Mouse (Mus musculus) intestine, embryonic 16.5 days (tissue): ENCODE results near the gene Ppp1r12b. TPM values are rescaled to one million over a fixed set of nuclear protein-coding genes. Genes with fewer than 3 reads are reported as not detected.

Experiments used
- ATAC-seq: fragments of 200-750 bp; cut with Nextera tagmentation; 2 replicates; pipeline ENCODE4 v1.8.0; 2017; ENCODE audit warnings: moderate TSS enrichment, moderate library complexity
- H3K27ac ChIP-seq: fragments of 300-500 bp; sonication (generic); 2 replicates; pipeline ENCODE4 v1.5.1; 2014; ENCODE audit warnings: mild to moderate bottlenecking, low read length
- H3K27me3 ChIP-seq: fragments of 300-500 bp; sonication (generic); replicated peaks from 2 replicates; pipeline ENCODE4 v1.6.1; 2014; ENCODE audit warnings: low read length, control low read depth, mixed read lengths; ENCODE audit not compliant: control insufficient read depth, insufficient read depth
- H3K36me3 ChIP-seq: fragments of 300-500 bp; sonication (generic); 2 replicates; pipeline ENCODE4 v1.6.1; 2014; ENCODE audit warnings: low read length, control low read depth; ENCODE audit not compliant: control insufficient read depth, insufficient read depth
- H3K4me1 ChIP-seq: fragments of 300-500 bp; sonication (generic); 2 replicates; pipeline ENCODE4 v1.6.1; 2014; ENCODE audit warnings: low read length, control low read depth, mixed read lengths; ENCODE audit not compliant: control insufficient read depth, insufficient read depth
- H3K4me2 ChIP-seq: fragments of 300-500 bp; sonication (generic); 2 replicates; pipeline ENCODE4 v1.6.1; 2014; ENCODE audit warnings: low read depth, low read length, control low read depth
- H3K4me3 ChIP-seq: fragments of 300-500 bp; sonication (generic); 2 replicates; pipeline ENCODE4 v1.5.1; 2014; ENCODE audit warnings: mild to moderate bottlenecking, low read length
- H3K9ac ChIP-seq: fragments of 300-500 bp; sonication (generic); 2 replicates; pipeline ENCODE4 v1.6.1; 2014; ENCODE audit warnings: low read depth, low read length
- H3K9me3 ChIP-seq: fragments of 300-500 bp; sonication (generic); 2 replicates; pipeline ENCODE4 v1.6.1; 2016; ENCODE audit warnings: low read length, control low read depth; ENCODE audit not compliant: control insufficient read depth
- WGBS: fragments of 180-500 bp; shearing (Covaris S2); extraction: QIAGEN DNeasy Blood & Tissue Kit; methylation state at CpG from one replicate; pipeline ENCODE4 v1.1.7; 2014; 5-methylcytosine and 5-hydroxymethylcytosine counted together
- polyA plus RNA-seq: library from polyadenylated mRNA; unstranded; fragments of >200 nt; fragmentation: Nextera tagmentation; extraction: Ambion mirVana; gene quantifications from 2 replicates; pipeline ENCODE4 v1.2.1, GENCODE M21; 2015

Ppp1r12b gene
- polyA plus RNA-seq, 1 experiment from 2014 or later: 13.9 TPM

DNA sequence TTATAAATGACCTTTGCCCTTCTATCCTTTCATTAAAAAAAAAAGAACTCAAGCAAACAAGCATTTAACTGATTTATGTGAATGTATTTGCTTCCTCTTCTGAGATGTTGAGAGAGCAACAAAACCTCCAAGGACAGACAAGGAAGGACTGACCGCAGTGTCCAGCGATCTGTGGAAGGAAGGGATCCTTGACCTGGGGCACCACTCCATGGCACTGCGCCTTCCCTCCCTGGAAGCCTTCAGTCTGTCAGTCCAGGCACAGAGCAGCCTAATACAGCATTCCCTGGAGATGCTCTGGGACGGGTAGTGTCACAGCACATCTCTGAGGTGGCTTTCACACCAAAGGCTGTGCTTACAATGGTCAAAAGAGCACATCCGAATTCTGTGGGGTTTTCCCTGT lies 172.9 kb downstream of the Ppp1r12b start:
- Histone ChIP-seq H3K9me3 (no peaks in the 10 kb centered on the region), H3K4me1 (peaks cover 10% of the 10 kb centered on the region; the same call in 1 of the 2 replicates), H3K36me3 (no peaks in the 10 kb centered on the region), H3K9ac (no peak overlapping the region), H3K27ac (no peak overlapping the region), H3K27me3 (no peaks in the 10 kb centered on the region), H3K4me3 (no peak overlapping the region), H3K4me2 (no peak overlapping the region)
- ATAC-seq: no peak
- 80% methylated on average over 5 of the region's 5 CpGs for WGBS

DNA sequence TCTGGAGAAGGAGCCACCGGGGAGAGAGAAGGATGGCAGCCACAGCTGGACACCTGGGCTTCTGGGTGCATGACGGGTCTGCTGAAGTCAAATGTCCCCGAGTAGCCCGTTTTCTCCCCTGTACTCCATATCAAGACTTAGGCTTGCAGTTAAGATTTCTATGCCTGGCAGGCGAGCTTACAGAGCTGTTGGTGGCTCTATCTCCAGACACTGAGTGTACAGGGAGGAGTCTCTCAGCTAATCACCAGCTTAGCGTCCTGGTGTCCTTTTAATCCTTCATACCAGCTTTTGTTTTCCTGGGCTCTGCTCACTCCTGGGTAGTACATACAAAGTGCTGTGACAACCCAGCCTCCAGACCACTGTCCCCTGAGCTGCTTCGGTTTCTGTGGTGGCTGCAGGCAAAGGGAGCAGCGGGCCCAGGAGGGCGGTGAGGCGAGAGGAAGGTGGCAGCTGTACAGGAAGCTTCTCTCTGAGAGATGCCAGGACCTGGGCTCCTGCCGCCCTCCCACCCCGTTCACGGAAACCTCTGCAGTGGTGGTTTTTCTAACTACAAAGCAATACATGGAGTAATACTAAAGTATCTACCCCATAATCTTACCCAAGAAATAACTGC lies 177.7 kb downstream of the Ppp1r12b start:
- WGBS: 73% methylated on average over 13 of the region's 13 CpGs
- Histone ChIP-seq H3K9ac (no peak overlapping the region), H3K27me3 (no peaks in the 10 kb centered on the region)

GRCm38 (mm10) chr1:134777201-134777885 lies 178.4 kb downstream of the Ppp1r12b start:
- Histone ChIP-seq H3K36me3 (peaks cover 4% of the 10 kb centered on the region; the same call in 1 of the 2 replicates), H3K4me2 (no peak overlapping the region), H3K9me3 (no peaks in the 10 kb centered on the region), H3K27ac (no peak overlapping the region), H3K27me3 (no peaks in the 10 kb centered on the region), H3K4me1 (peaks cover 28% of the 10 kb centered on the region), H3K4me3 (no peak overlapping the region), H3K9ac (no peak overlapping the region)
- no peak for ATAC-seq
- WGBS: 72% methylated on average over 12 of the region's 12 CpGs

More for the DNA sequence above, 177.7 kb downstream of the Ppp1r12b start:
- Histone ChIP-seq H3K36me3 (peaks cover 4% of the 10 kb centered on the region; the same call in 1 of the 2 replicates), H3K9me3 (no peaks in the 10 kb centered on the region), H3K4me1 (peaks cover 22% of the 10 kb centered on the region), H3K4me3 (no peak overlapping the region), H3K27ac (peak overlapping the region; percentile 31), H3K4me2 (no peak overlapping the region)
- ATAC-seq: no peak

DNA sequence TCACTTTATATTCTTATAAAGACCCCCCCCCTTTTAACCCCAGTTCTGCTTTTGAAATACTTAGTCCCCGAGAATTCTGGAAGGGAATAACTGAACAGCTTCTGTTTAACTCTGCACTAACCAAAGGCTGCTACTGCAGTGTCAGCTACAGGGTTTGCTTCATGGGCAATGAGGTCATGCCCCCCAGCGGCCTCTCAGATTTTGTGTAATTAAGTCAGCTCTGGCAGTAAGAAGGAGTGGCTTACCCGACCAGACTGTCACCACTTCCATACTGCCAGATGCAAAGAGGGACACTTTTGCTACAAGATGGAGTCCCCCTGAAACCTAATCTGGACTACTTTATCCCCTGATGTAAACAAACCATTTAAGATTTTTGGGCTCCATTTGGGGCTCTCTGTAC lies 180.1 kb downstream of the Ppp1r12b start:
- WGBS: 37% methylated on average over 3 of the region's 3 CpGs
- Histone ChIP-seq H3K4me3 (no peak overlapping the region), H3K27ac (peak overlapping the region; percentile 17), H3K9me3 (no peaks in the 10 kb centered on the region), H3K4me2 (no peak overlapping the region), H3K9ac (0 out of 2 replicates have a peak overlapping the region, but pooled peaks have one; percentile 1), H3K27me3 (no peaks in the 10 kb centered on the region), H3K36me3 (peaks cover 6% of the 10 kb centered on the region), H3K4me1 (peaks cover 38% of the 10 kb centered on the region)
- ATAC-seq: no peak

DNA sequence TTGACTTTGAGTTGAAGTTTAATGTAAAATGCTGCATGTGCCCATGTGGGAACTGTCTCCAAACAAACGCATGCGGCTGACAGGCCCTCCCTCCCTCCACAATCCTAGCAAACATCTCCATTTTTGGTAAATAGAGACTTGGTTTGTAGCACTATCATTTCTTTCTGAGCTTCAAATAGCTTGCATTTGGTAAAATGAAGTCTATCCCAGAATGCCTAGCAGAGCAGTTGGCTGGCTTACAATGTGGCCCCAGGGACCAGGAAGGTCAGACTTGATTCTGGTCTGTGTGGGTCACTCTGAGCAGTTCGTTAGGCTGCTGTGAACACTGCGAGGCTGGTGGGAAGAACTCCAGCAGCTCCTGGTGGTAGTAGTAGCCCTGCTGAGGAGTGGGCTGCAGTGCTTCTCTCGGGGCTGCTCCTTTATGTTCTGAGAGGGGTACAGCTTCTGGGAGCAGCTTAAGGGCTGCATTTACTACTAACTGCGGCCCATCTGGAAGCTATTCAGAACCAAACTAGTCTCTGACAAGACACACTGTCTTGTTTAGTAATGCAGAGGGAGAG lies 180.9 kb downstream of the Ppp1r12b start:
- no peaks in the 10 kb centered on the region for H3K27me3 ChIP-seq
- H3K4me3 ChIP-seq: no peak overlapping the region
- peaks cover 38% of the 10 kb centered on the region for H3K4me1 ChIP-seq
- H3K4me2 ChIP-seq: no peak overlapping the region
- 39% methylated on average over 6 of the region's 6 CpGs for WGBS
- H3K9me3 ChIP-seq: no peaks in the 10 kb centered on the region
- ATAC-seq: 0 out of 2 replicates have a peak, but pooled peaks have one; percentile 23
- peaks cover 6% of the 10 kb centered on the region for H3K36me3 ChIP-seq
- H3K27ac ChIP-seq: peak overlapping the region; percentile 89
- H3K9ac ChIP-seq: peak overlapping the region; percentile 46; the same call in 1 of the 2 replicates

GRCm38 (mm10) chr1:134774247-134774646 lies 181.5 kb downstream of the Ppp1r12b start:
- no peaks in the 10 kb centered on the region for H3K27me3 ChIP-seq
- ATAC-seq: no peak
- peak overlapping the region; percentile 89 for H3K27ac ChIP-seq
- no peaks in the 10 kb centered on the region for H3K9me3 ChIP-seq
- peaks cover 38% of the 10 kb centered on the region for H3K4me1 ChIP-seq
- no peak overlapping the region for H3K4me3 ChIP-seq
- 63% methylated on average over 2 of the region's 2 CpGs for WGBS
- no peak overlapping the region for H3K9ac ChIP-seq
- no peak overlapping the region for H3K4me2 ChIP-seq
- peaks cover 6% of the 10 kb centered on the region for H3K36me3 ChIP-seq

DNA sequence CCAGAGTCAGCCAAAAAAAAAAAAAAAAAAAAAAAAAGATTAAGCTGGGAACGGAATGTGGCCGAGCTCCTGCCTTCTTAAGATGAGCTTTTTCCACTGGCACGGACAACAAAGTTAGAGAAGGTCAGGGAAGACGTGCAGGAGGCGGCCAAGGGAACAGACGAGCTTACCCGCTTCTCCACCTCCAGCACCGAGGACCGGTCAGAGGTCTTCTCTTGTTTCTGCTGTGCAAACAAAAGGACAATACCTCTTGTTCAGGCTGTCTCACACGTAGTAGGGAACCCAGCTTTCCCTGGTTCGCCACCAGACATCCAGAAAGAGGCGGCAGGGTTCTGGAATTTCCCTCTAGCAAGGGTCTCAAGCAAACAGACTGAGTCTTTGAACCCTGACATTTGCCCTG lies 182.5 kb downstream of the Ppp1r12b start:
- H3K4me1 ChIP-seq: peaks cover 37% of the 10 kb centered on the region
- ATAC-seq: no peak
- H3K27me3 ChIP-seq: no peaks in the 10 kb centered on the region
- 49% methylated on average over 12 of the region's 12 CpGs for WGBS
- peaks cover 6% of the 10 kb centered on the region for H3K36me3 ChIP-seq
- no peak overlapping the region for H3K4me2 ChIP-seq
- H3K27ac ChIP-seq: peak overlapping the region; percentile 89
- H3K4me3 ChIP-seq: no peak overlapping the region
- H3K9ac ChIP-seq: no peak overlapping the region
- no peaks in the 10 kb centered on the region for H3K9me3 ChIP-seq

- no peaks in the 10 kb centered on the region for H3K9me3 ChIP-seq
- WGBS: 81% methylated on average over 3 of the region's 3 CpGs
- no peaks in the 10 kb centered on the region for H3K27me3 ChIP-seq
- H3K4me1 ChIP-seq: peaks cover 33% of the 10 kb centered on the region
- H3K4me2 ChIP-seq: no peak overlapping the region
- ATAC-seq: no peak
- H3K36me3 ChIP-seq: peaks cover 6% of the 10 kb centered on the region
- no peak overlapping the region for H3K4me3 ChIP-seq
- H3K9ac ChIP-seq: no peak overlapping the region
- no peak overlapping the region for H3K27ac ChIP-seq
Measured at GRCm38 (mm10) chr1:134772821-134773220, 182.9 kb downstream of the Ppp1r12b start.

DNA sequence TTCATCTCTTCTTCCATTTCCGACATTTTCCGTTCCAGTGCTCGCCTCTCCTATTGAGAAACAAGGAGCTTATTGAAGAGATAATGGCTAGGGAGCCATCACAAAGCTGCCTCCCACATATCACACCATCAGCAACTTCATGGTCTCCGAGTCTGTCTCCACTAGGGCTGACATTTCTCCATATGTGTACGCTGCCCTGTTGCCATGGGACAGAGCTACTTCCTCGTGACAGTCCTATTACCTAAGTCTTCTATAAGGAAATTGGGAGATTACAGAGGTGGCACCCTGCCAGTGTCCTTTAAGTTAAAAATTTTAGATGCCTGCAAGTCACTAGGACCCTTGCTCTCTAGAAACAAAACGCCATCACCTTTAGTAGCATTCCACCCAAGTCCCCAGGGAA lies 183.7 kb downstream of the Ppp1r12b start:
- H3K9me3 ChIP-seq: no peaks in the 10 kb centered on the region
- WGBS: 85% methylated on average over 7 of the region's 7 CpGs
- peaks cover 37% of the 10 kb centered on the region for H3K4me1 ChIP-seq
- H3K27me3 ChIP-seq: no peaks in the 10 kb centered on the region
- no peak overlapping the region for H3K4me3 ChIP-seq
- peaks cover 6% of the 10 kb centered on the region for H3K36me3 ChIP-seq
- H3K9ac ChIP-seq: no peak overlapping the region
- no peak overlapping the region for H3K4me2 ChIP-seq
- ATAC-seq: no peak
- peak overlapping the region; percentile 84 for H3K27ac ChIP-seq
